Mouse (Mus musculus) small intestine, adult 2 months (tissue): ENCODE data around the gene Pak6. TPM values are rescaled to one million over a fixed set of nuclear protein-coding genes. Genes with fewer than 3 reads are reported as not detected.

Experiments used
- H3K27ac ChIP-seq: fragments of 200-500 bp; 2 replicates; pipeline ENCODE4 v1.5.1; 2012; ENCODE audit warnings: low read depth, low read length, control low read depth, inconsistent platforms; ENCODE audit not compliant: insufficient read depth
- H3K27me3 ChIP-seq: fragments of 200-500 bp; 2 replicates; pipeline ENCODE4 v1.6.1; 2012; ENCODE audit warnings: mild to moderate bottlenecking, moderate library complexity, low read length, inconsistent platforms; ENCODE audit not compliant: control insufficient read depth, insufficient read depth
- H3K36me3 ChIP-seq: fragments of 200-500 bp; 2 replicates; pipeline ENCODE4 v1.6.1; 2012; ENCODE audit warnings: mild to moderate bottlenecking, low read length, control low read depth, inconsistent platforms; ENCODE audit not compliant: control insufficient read depth, insufficient read depth
- H3K4me1 ChIP-seq: fragments of 200-500 bp; 2 replicates; pipeline ENCODE4 v1.6.1; 2012; ENCODE audit warnings: low read length, inconsistent platforms, mixed read lengths; ENCODE audit not compliant: control insufficient read depth, insufficient read depth, insufficient read length
- H3K4me3 ChIP-seq: fragments of 200-500 bp; 2 replicates; pipeline ENCODE4 v1.5.1; 2012; ENCODE audit warnings: low read depth, mild to moderate bottlenecking, control low read depth, inconsistent platforms, low read length, moderate library complexity
- CTCF ChIP-seq: fragments of 200-500 bp; IDR thresholded peaks from 2 replicates; pipeline ENCODE4 v1.5.1; 2012; ENCODE audit warnings: low read depth, mild to moderate bottlenecking, control low read depth, inconsistent platforms, low read length, moderate library complexity, mixed read lengths; ENCODE audit not compliant: insufficient replicate concordance, insufficient read length; ENCODE audit errors: extremely low read depth
- POLR2A ChIP-seq: fragments of 200-500 bp; IDR thresholded peaks from 2 replicates; pipeline ENCODE4 v1.6.1; 2012; ENCODE audit warnings: low read depth, mild to moderate bottlenecking, control low read depth, inconsistent platforms, low read length, moderate library complexity
- WGBS: fragments of 180-500 bp; shearing (Covaris S2); methylation state at CpG from one replicate; pipeline ENCODE4 v1.1.7; 2018; 5-methylcytosine and 5-hydroxymethylcytosine counted together
- polyA plus RNA-seq: library from polyadenylated mRNA; depleted of rRNA; stranded (reverse); fragments of >200 nt; gene quantifications from 2 replicates; pipeline ENCODE4 v1.2.3, GENCODE M21; 2012

The Pak6 gene
- polyA plus RNA-seq, 1 experiment, result 2.0 TPM

DNA sequence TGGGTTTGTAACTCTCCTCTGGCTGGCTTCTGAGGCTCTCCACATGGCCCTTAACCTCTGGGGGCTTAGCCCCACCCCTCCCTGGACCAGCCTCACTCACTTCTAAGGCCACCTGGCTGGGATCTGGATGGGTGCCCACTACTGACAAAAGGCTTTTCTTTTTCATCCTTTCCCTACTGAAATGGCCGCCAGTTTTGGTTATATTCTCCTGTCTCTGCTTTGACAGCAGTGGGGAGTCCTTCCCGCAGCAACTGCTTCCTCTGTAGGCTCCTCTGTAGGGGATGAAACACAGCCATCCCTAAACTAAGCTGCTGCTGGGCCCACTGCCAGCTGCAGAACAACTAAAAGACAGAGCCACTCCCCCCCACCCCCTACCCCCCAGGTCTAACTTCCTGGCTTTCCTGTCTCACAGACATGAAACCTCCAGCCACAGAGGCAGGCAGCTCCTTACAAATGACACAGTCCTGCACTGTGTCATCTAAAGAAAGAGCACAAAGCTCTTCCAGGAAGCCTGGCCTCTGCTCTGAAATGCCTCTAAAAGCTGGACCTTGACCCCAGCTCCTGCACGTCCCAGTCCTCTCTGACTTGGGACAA is 6.3 kb upstream of the Pak6 start:
- 11% methylated on average over 3 of the region's 3 CpGs for WGBS
- Histone ChIP-seq H3K27ac (peak overlapping the region; percentile 69), H3K4me1 (peaks cover 32% of the 10 kb centered on the region), H3K4me3 (no peak overlapping the region), H3K27me3 (no peaks in the 10 kb centered on the region), H3K36me3 (no peaks in the 10 kb centered on the region)
- TF ChIP-seq CTCF, result no peak
- TF ChIP-seq POLR2A, result no peak

- Histone ChIP-seq H3K4me1 (peaks cover 44% of the 10 kb centered on the region), H3K27me3 (no peaks in the 10 kb centered on the region), H3K4me3 (no peak overlapping the region), H3K27ac (no peak overlapping the region), H3K36me3 (no peaks in the 10 kb centered on the region)
- WGBS, result 16% methylated on average over 4 of the region's 4 CpGs
- TF ChIP-seq POLR2A (no peak), CTCF (no peak)
Observed at GRCm38 (mm10) chr2:118658457-118658856, 4.6 kb upstream of the Pak6 start.

DNA sequence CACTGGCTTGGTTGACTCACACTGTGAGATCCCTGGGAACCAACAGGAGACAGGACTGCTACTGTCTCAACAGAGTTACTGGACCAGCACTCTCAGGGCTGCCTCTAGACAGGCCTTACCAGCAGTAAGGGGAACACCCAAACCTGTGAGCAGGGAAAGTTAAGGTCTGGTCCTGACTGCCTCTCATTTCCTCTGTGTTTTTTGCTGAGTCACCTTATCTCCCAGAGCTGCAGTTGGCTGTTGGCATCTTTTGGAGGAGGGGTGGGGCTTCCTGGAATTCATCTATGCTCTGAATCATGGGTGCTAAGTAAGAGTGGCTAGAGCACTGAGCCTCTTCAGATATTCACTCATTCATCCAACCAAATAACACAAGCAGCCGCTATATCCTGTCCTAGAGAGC is 4.0 kb upstream of the Pak6 start:
- H3K27ac ChIP-seq, result peak overlapping the region; percentile 29
- no peak overlapping the region for H3K4me3 ChIP-seq
- peaks cover 50% of the 10 kb centered on the region for H3K4me1 ChIP-seq
- 23% methylated on average over 1 of the region's 1 CpGs for WGBS
- H3K36me3 ChIP-seq, result no peaks in the 10 kb centered on the region
- H3K27me3 ChIP-seq, result no peaks in the 10 kb centered on the region
- TF ChIP-seq POLR2A (no peak), CTCF (no peak)

DNA sequence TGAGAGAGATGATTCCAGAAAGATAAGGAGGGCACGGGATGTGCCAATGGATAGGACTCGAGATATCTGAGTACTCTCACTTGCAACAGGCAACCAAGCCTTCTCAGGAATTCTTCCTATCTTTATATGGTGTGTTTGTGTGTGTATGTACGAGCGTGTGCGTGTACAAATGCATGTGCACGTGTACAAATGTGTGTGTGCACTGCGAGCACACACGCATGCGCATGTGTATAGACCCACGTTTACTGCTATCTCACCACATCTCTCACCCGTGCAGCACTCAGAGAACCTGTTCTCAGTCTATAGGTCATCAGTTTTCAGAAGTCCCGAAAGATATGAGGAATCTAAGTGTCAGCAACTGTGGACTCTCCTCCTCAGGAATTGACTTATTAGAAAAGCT is 3.6 kb upstream of the Pak6 start:
- Histone ChIP-seq H3K36me3 (no peaks in the 10 kb centered on the region), H3K27ac (no peak overlapping the region), H3K4me3 (no peak overlapping the region), H3K27me3 (no peaks in the 10 kb centered on the region), H3K4me1 (peaks cover 53% of the 10 kb centered on the region)
- 56% methylated on average over 12 of the region's 12 CpGs for WGBS
- no peak for TF ChIP-seq CTCF
- TF ChIP-seq POLR2A, result no peak

DNA sequence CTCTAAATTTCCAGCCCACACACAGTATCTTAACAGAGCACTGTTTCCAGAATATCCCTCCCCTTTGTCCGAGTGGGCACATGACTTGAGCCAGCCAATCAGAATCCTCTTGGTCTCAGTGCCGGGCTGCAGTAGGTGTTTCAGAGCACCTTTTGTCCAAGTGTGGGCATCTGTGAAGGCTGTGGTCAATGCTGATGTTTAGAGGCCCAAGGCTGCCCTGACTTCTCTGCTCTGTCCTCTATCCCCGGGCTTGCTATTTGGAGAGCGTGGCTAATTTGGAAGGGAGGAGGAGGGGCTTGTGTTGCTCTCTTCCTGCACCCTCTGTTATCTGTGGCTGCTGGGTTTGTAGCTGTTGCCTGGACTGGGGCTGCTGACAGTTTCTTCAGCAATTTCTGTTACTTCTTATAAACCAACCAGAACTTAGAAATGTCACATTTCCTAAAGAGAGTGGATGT is 3.1 kb upstream of the Pak6 start:
- Histone ChIP-seq H3K4me3 (peak overlapping the region; percentile 58), H3K27me3 (no peaks in the 10 kb centered on the region), H3K36me3 (no peaks in the 10 kb centered on the region), H3K4me1 (peaks cover 53% of the 10 kb centered on the region), H3K27ac (no peak overlapping the region)
- TF ChIP-seq POLR2A (no peak), CTCF (no peak)
- WGBS, result 3% methylated on average over 4 of the region's 4 CpGs

DNA sequence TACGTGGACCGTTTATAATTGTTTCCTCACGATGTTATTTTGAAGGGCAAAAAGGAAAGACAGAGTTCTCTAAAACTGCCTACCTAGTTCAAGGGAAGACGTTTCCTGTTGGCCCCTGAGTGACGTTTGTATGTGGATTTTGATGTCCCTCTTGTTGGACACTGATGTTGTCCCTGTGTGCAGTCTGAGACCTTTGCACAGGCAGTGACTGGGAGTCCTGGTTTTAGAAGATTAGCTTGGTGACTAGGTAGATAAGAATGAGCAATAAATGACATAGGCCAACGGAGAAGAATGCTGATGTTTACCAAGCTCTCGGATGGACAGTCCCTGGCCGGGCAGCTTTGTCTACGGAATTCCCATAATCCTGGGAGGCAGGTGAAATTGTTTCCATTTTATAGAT is 1.2 kb upstream of the Pak6 start:
- 25% methylated on average over 9 of the region's 9 CpGs for WGBS
- TF ChIP-seq POLR2A (no peak), CTCF (no peak)

DNA sequence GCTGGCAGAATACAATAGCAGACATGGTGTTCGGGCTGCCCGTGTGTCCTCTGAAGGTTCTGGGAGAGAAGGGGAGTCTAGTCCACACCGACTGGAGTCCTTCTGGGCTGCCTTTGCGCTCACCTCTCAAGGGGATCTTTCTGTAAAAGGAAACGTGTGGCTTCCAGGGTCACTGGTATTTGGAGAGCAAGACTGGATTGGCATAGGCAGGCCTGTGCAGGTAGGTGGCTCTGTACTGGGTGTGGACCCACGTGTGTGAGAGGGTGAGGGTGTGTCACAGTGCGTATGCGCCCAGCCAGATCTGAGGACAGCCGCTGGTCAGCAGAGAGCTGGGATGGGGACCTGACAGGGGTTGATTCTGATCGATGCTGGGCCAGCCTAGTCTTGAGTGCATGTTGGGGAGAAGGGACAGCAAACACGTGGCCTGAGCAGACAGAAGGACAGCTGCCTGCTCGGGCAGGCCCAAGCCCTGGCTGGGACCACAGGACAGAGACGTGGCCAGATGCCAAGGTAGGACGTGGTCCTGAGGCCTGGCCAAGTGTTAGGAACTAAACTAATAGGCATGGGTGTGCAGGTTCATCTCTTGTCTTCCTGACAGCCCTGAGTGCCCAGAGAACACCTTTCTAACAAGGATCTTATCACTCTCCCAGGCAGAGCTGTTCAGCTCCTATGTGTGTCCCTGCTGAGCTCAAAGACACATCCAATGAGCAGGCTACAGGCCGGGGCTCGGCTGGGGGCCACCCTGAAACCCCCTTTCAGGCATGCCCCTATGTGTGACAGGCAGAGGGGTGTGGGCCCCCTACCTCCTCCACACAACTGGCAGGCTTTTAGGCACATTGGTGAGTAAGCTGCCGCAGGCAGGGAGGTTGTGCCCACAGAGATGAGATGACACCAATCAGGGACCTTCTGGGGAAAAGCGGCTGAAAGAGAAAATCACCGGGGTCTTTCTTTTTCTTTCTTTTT is 982 bp downstream of the Pak6 start:
- Histone ChIP-seq H3K36me3 (no peaks in the 10 kb centered on the region), H3K27ac (no peak overlapping the region), H3K27me3 (no peaks in the 10 kb centered on the region), H3K4me3 (peak overlapping the region; percentile 50), H3K4me1 (peaks cover 34% of the 10 kb centered on the region)
- 48% methylated on average over 19 of the region's 19 CpGs for WGBS
- TF ChIP-seq CTCF (no peak), POLR2A (no peak)

More for the DNA sequence above, 1.2 kb upstream of the Pak6 start:
- H3K4me1 ChIP-seq, result peaks cover 49% of the 10 kb centered on the region
- H3K4me3 ChIP-seq, result no peak overlapping the region
- peak overlapping the region; percentile 1; the same call in 1 of the 2 replicates for H3K27ac ChIP-seq
- no peaks in the 10 kb centered on the region for H3K36me3 ChIP-seq
- no peaks in the 10 kb centered on the region for H3K27me3 ChIP-seq
